Mouse (Mus musculus): ENCODE measurements around the gene Izumo4.

The Izumo4 gene

DNA sequence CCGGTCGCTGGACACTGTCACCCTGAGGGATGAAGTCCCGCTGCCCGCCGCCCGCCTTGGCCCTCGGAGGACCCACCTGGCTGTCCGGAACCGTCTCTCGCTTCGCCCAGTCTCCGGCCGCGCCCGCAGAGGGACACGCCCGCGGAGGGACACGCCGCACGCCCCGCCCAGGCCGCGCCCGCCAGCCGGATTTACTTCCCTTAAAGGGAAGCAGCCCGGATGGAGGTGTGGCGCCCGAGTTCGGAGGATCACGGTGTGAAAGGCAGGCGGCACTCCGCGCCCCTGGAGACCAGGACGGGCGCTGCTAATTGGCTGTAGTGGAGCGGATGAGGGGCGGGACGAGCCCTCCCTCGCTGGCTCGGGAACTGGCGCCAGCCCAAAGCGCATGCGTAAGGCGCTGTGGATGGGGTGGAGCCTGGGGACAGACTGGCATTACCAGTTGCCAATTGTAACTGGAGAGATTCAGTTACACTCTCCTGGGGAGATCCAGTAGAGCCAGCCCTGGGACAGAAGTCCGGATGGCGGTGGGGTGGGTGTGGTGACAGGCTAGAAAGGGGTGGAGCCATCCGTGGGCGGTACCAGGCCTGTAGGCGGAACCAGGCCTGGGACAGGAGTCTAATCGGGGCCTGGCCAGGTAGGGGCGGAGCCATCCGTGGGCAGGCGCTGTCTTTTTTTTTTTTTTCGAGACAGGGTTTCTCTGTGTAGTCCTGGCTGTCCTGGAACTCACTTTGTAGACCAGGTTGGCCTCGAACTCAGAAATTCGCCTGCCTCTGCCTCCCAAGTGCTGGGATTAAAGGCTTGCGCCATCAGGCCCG, at the start of gene Izumo4, which contains the start of gene Mob3a:
TSS of gene Izumo4 (plus strand) at position 464 of the 815 bp plus-strand sequence.
TSS of gene Mob3a (minus strand) at position 257 of the 815 bp plus-strand sequence.
- in situ Hi-C loops (cut with MseI, MboI), result no loop called here

- in situ Hi-C loops (cut with MseI, MboI), result no loop called here
Observed at GRCm38 (mm10) chr10:80653156-80653720, 48.7 kb upstream of the Izumo4 start.

DNA sequence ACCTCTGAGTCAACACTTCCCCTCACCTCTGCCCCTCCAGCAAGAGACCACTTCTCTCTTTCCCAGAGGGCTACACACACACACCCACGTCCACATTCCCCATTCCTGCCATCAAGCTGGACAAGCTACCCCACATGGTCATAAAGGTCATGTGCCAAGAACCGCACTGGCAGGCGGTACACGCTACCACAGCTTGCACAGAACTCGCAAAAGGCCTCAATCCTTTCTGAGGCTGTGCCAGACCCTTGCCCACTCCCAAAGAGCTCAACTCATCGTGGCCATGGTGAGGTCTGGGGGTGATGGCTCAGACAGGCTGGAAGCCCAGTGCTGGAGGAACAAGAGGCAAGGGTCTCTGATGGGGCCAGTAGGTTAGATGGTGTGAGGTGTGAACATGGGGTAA, 47.1 kb upstream of the Izumo4 start:
- in situ Hi-C loops (cut with MseI, MboI), result no loop called here

DNA sequence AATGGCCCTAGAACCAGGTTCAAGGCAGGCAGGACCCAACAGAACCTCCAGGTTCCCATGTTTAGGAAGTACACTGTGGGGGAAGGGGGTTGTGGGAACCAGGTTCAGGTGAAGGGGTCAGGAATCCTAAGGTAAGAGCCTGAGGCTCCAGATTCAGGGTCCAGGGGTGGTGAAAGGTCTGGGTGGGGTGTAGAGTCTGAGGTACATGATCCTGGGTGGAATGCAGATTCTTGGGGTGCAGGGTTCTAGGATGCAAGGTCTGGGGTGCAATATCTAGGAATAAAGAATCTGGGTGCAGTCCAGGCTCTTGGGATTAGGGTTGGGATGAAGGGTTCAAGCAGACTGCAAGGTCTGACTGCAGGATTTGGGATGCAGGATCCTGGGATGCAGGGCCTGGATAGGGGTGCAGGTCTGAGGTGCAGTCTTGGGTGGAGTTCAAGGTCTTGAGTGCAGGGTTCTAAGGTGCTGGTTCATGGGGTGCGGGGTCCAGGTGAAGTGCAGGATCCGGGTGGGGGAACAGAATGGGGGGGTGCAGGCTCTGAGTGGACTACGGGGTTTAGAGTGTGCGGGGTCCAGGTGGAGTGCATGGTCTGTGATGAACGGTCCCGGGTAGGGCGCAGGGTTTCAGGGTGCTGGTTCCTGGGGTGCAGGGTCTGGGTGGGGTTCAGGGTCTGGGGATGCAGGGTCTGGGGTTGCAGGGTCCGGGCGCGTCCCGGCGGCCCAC, 46.4 kb upstream of the Izumo4 start:
- in situ Hi-C loops (cut with MseI, MboI), result no loop called here

DNA sequence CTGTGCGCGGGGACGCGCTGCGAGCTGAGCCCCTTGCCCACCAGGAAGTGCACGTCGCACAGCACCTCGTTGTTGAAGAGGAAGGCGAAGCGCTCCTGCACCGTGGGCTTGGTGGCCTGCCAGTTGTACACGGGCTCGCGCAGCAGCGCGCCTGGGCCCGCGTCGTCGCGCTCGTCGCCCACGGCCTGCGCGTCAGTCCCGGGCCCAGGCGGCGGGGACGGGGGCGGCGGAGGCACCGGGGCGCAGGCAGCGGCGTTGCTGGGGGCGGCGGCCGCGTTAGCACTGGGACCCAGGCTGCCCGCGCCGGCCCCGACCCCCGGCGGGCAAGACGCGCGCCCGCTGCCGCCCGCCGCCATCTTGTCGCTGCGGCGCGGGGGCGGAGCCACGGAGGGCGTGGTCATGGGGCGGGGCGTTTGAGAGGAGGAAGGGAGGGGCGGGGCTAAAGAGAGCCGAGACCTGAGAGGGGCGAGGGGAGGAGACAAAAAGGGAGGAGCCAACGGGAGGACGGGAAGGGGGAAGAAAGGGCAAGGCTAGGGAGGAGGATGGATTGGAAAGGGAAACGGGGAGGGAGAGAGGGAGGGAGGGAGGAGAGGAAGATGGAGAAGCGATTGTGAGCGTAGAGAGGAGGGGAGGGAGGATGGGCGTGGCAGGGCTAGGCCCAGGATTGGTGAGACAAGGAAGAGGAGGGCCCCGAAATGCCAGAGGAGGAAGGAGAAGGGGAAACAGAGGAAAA, 45.7 kb upstream of the Izumo4 start:
- in situ Hi-C loops (cut with MseI, MboI), result no loop called here

GRCm38 (mm10) chr10:80656863-80657623, 44.9 kb upstream of the Izumo4 start, which contains the start of gene Btbd2:
Gene Btbd2 (minus strand): TSS chr10:80657071.
- in situ Hi-C loops (cut with MseI, MboI), result no loop called here

GRCm38 (mm10) chr10:80658194-80658840, 43.7 kb upstream of the Izumo4 start:
- in situ Hi-C loops (cut with MseI, MboI), result no loop called here

DNA sequence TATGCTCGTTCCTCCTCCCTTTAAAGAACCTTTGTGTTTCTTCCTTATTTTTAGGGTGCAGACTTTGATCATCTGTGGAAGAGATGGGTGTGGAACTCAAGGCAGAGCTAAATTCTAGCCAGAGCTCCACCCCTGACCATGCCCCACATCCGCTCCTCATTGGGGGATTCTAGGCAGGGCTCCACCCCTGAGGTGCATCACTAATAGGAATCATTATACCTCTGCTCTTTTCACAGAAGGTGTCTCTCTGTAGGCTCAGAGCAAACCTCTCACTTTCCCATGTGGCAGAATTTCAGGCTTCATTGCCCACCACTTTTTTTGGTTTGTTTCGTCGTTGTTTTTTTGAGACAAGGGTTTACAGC, 43.2 kb upstream of the Izumo4 start:
- in situ Hi-C loops (cut with MseI, MboI), result no loop called here

DNA sequence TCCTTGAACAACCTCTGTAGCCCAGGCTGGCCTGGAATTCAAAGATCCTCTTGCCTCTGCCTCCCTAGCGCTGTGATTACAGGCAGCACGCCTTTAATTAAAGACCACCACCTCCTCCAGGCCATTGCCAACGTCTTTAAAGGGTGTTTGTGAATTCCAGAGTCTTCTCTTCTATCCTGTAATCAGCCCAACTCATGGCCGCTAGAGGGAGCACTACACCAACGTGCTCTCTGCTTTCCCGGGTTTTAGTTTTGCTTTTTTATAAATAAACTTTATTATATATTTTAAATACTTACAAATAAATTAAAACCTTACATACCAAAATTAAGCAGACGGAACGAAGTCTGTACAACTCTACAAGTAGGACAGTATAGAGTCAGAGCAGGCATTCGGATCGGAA, 42.8 kb upstream of the Izumo4 start:
- in situ Hi-C loops (cut with MseI, MboI), result no loop called here

DNA sequence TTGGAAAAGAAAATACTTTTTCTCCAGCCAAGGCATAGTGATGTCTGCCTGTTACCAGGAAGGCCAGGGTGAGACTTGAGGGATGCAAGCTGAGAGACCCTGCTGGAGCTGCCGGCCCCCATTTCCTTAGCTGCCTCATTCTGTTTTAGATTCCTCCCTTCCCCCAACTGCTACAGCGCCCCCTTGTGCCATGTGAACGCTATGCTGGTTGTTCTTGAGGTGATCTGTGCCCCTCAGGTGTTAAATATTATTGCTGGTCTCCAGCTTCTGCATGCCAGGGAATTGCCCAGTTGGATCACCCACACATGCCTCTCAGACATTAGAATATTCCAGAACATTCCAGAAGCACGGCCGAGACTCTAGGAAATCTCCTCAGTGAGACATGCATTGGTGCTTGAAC, 40.8 kb upstream of the Izumo4 start:
- in situ Hi-C loops (cut with MseI, MboI), result no loop called here

- in situ Hi-C loops (cut with MseI, MboI), result no loop called here
Observed at GRCm38 (mm10) chr10:80663485-80664196, 38.3 kb upstream of the Izumo4 start.

- in situ Hi-C loops (cut with MseI, MboI), result no loop called here
Observed at GRCm38 (mm10) chr10:80664197-80665015, 37.6 kb upstream of the Izumo4 start.

GRCm38 (mm10) chr10:80665016-80665380, 37.0 kb upstream of the Izumo4 start:
- in situ Hi-C loops (cut with MseI, MboI), result no loop called here

DNA sequence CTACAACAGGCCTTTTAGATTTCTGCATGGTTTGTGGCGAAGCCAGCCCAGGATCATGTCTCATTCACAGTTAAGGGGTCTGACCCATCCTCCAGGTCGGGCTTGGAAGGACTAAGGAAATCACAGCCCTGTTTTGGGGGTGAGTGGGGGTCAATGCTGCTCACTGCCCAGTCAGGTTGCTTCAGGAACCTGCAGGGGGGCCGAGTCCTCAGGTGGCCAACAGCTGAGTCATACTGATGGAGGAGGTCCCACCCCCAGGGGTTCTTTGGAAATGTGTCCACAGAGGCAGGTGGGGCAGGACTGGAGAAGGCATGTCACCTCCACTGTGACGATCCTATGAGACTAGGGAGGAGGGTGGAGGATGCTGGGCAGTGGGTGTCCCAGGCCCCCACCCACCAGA, 36.5 kb upstream of the Izumo4 start:
- in situ Hi-C loops (cut with MseI, MboI), result no loop called here

DNA sequence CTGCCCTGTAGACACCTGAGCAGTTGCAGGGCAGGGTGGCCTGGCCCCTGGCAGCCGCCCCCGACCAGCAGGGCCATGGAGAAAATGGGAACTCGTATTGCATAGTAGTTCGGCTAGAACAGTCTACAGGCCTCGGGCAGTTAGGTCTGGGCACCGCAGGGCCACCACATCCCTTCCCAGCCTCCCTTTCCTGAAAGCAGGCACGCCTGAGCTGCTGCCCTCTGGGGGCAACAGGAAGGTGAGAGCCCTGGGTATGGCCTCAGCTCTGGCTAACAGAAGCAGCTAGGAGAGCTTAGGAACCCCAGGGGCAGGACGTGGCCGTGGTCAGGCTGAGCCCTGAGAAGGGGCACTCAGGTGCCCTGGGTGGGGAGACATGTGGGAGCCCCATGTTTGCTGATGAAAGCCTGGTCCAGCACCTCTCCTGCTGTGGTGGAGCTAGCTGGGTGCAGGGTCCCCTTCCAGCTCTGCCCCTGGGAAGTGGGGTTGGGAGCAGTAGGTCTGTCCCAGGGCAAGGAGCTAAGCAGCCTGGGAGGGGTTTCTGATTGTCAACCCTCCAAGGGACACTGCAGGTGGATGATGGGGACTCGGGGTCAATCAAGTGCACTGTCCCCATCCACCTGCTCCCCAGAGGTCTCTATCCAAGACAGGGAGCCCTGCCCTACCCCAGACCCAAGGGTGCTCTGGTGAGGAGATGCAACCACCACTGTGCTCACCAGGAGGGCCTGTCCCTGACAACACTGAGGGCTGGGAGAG, 35.8 kb upstream of the Izumo4 start:
- in situ Hi-C loops (cut with MseI, MboI), result no loop called here

- in situ Hi-C loops (cut with MseI, MboI), result no loop called here
Observed at GRCm38 (mm10) chr10:80666837-80667412, 35.1 kb upstream of the Izumo4 start.

- in situ Hi-C loops (cut with MseI, MboI), result no loop called here
Observed at GRCm38 (mm10) chr10:80668614-80669013, 33.4 kb upstream of the Izumo4 start.

DNA sequence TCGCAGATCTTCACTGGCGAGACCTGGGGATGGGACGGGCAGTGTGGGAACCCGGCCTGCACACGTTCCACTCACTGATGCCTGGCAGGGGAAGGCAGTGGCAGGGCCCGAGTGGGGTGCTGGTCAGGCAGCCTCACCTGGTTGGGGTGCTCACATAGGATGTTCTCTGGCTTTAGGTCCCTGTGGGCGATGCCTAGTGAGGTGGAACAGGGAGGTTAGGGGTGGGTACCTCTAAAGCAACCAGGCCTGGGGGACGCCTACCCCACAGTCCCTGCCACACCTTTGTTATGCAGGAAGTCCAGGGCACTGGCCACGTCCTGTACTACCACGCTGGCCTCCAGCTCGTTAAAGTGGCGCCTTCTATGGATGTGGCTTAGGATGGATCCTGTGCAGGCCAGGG, 33.0 kb upstream of the Izumo4 start:
- in situ Hi-C loops (cut with MseI, MboI), result no loop called here

Data from mouse trophoblast stem cell (cell line).